Mouse (Mus musculus): ENCODE measurements at regions not wholly inside any gene's neighbourhood (a gene's known extent, or its start where the extent isn't known, plus 50 kb on each side); places are given as distances from the start of the nearest gene placed in this dataset.

- TF ChIP-seq EP300 (IDR thresholded peaks at IDR 0.05; ENCODE audit: low read depth) (no peak), CTCF (IDR thresholded peaks at IDR 0.05; ENCODE audit: low read depth) (no peak)
Observed at GRCm38 (mm10) chr10:118997034-118997433, 127.0 kb upstream of the Dyrk2 start.

Measured in liver, postnatal 0 days (tissue).